Mouse (Mus musculus) olfactory bulb, adult 2 months (tissue): ENCODE data around the gene Robo2.

Experiments used
- CTCF ChIP-seq: fragments of 200-500 bp; IDR thresholded peaks from 2 replicates; pipeline ENCODE4 v1.5.1; 2012; ENCODE audit warnings: low read depth, mild to moderate bottlenecking, low read length, moderate library complexity; ENCODE audit not compliant: insufficient read depth
- POLR2A ChIP-seq: fragments of 200-500 bp; IDR thresholded peaks from 2 replicates; pipeline ENCODE4 v1.6.1; 2012; ENCODE audit warnings: mild to moderate bottlenecking, low read depth, low read length, moderate library complexity; ENCODE audit not compliant: insufficient read depth

DNA sequence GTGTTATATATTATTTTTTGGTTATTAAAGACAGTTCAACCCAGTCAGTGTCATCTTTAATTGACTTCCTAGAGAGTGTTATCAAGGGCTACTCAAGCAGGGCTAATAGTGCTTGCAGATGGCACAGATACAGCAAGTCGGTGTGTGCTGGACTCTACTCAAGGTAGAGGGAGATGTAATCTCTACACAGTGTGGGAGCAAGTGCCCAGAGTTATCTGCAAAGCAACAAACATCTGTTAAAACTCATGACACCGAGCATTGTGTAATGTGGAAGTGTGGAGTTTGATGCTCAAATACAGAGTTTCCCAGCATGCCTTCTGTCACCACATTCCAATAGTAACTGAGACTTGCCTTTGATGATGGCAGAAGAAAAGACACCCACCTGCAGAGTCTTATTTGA, 345.7 kb downstream of the Robo2 start:
- TF ChIP-seq POLR2A: no peak
- TF ChIP-seq CTCF: no peak
